Mouse (Mus musculus) hindbrain, embryonic 13.5 days (tissue): ENCODE data around the gene Nedd9. TPM values are rescaled to one million over a fixed set of nuclear protein-coding genes. Genes with fewer than 3 reads are reported as not detected.

Experiments used
- ATAC-seq: fragments of 200-750 bp; cut with Nextera tagmentation; 2 replicates; pipeline ENCODE4 v1.8.0; 2017; ENCODE audit warnings: moderate TSS enrichment; ENCODE audit not compliant: low FRiP score
- H3K27ac ChIP-seq: fragments of 300-500 bp; sonication (generic); 2 replicates; pipeline ENCODE4 v1.5.1; 2015; ENCODE audit warnings: inconsistent platforms, mild to moderate bottlenecking, moderate library complexity
- H3K27me3 ChIP-seq: fragments of 300-500 bp; sonication (generic); 2 replicates; pipeline ENCODE4 v1.6.1; 2015; ENCODE audit warnings: mild to moderate bottlenecking, inconsistent platforms
- H3K36me3 ChIP-seq: fragments of 300-500 bp; sonication (generic); 2 replicates; pipeline ENCODE4 v1.6.1; 2015; ENCODE audit warnings: mild to moderate bottlenecking, inconsistent platforms
- H3K4me1 ChIP-seq: fragments of 300-500 bp; sonication (generic); replicated peaks from 2 replicates; pipeline ENCODE4 v1.6.1; 2015; ENCODE audit warnings: inconsistent platforms
- H3K4me2 ChIP-seq: fragments of 300-500 bp; sonication (generic); 2 replicates; pipeline ENCODE4 v1.6.1; 2015; ENCODE audit warnings: inconsistent platforms, mild to moderate bottlenecking, moderate library complexity
- H3K4me3 ChIP-seq: fragments of 300-500 bp; sonication (generic); 2 replicates; pipeline ENCODE4 v1.5.1; 2015; ENCODE audit warnings: mild to moderate bottlenecking, inconsistent platforms
- H3K9ac ChIP-seq: fragments of 300-500 bp; sonication (generic); 2 replicates; pipeline ENCODE4 v1.6.1; 2015; ENCODE audit warnings: mild to moderate bottlenecking, inconsistent platforms
- H3K9me3 ChIP-seq: fragments of 300-500 bp; sonication (generic); 2 replicates; pipeline ENCODE4 v1.6.1; 2016; ENCODE audit warnings: inconsistent platforms
- WGBS: fragments of 180-500 bp; shearing (Covaris S2); methylation state at CpG from one replicate; pipeline ENCODE4 v1.1.7; 2015; 5-methylcytosine and 5-hydroxymethylcytosine counted together
- polyA plus RNA-seq: library from polyadenylated mRNA; unstranded; fragments of >200 nt; fragmentation: Nextera tagmentation; extraction: Ambion mirVana; gene quantifications from 2 replicates; pipeline ENCODE4 v1.2.1, GENCODE M21; 2015

Nedd9 gene
- polyA plus RNA-seq, 1 experiment from 2014 or later, result 13.3 TPM

GRCm38 (mm10) chr13:41390698-41391097 lies 96.5 kb downstream of the Nedd9 start:
- H3K4me3 ChIP-seq, result no peak overlapping the region
- no peaks in the 10 kb centered on the region for H3K9me3 ChIP-seq
- H3K9ac ChIP-seq, result no peak overlapping the region
- WGBS, result 93% methylated on average over 2 of the region's 2 CpGs
- no peak overlapping the region for H3K4me2 ChIP-seq
- H3K27ac ChIP-seq, result no peak overlapping the region
- H3K27me3 ChIP-seq, result no peaks in the 10 kb centered on the region
- no peaks in the 10 kb centered on the region for H3K36me3 ChIP-seq
- H3K4me1 ChIP-seq, result no peaks in the 10 kb centered on the region
- no peak for ATAC-seq

GRCm38 (mm10) chr13:41386581-41386980 lies 100.6 kb downstream of the Nedd9 start:
- H3K4me3 ChIP-seq, result no peak overlapping the region
- H3K4me2 ChIP-seq, result no peak overlapping the region
- H3K9ac ChIP-seq, result no peak overlapping the region
- no peak for ATAC-seq
- no peaks in the 10 kb centered on the region for H3K4me1 ChIP-seq
- no peaks in the 10 kb centered on the region for H3K9me3 ChIP-seq
- no peaks in the 10 kb centered on the region for H3K36me3 ChIP-seq
- no peaks in the 10 kb centered on the region for H3K27me3 ChIP-seq
- H3K27ac ChIP-seq, result no peak overlapping the region
- 66% methylated on average over 4 of the region's 4 CpGs for WGBS

GRCm38 (mm10) chr13:41384896-41385295 lies 102.3 kb downstream of the Nedd9 start:
- Histone ChIP-seq H3K9ac (no peak overlapping the region), H3K4me1 (no peaks in the 10 kb centered on the region), H3K27me3 (0 out of 2 replicates have a peak, but pooled peaks cover 2% of the 10 kb centered on the region), H3K27ac (no peak overlapping the region), H3K4me2 (no peak overlapping the region), H3K9me3 (no peaks in the 10 kb centered on the region), H3K4me3 (no peak overlapping the region), H3K36me3 (no peaks in the 10 kb centered on the region)
- ATAC-seq, result no peak
- WGBS, result 78% methylated on average over 4 of the region's 4 CpGs

DNA sequence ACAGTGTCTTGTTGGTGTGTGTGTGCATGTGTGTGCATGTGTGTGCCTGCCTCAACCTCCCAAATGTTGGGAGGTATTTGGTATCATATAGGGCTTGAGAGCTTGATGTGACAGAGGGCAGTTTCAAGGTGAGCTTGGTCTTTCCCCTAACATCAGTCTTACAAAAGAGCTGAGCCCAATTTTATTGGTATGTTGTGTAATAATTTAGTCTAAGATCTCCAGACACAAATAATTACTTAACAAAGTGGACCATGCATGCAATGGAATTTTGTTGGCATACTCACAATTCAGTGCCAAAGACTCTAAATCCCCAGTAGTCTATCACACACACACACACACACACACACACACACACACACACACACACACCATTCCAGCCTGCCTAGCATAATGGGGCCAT lies 104.5 kb downstream of the Nedd9 start:
- H3K27me3 ChIP-seq, result 0 out of 2 replicates have a peak, but pooled peaks cover 4% of the 10 kb centered on the region
- no peak overlapping the region for H3K27ac ChIP-seq
- no peak overlapping the region for H3K4me3 ChIP-seq
- peaks cover under 1% of the 10 kb centered on the region; the same call in 1 of the 2 replicates for H3K4me1 ChIP-seq
- H3K36me3 ChIP-seq, result no peaks in the 10 kb centered on the region
- no peak overlapping the region for H3K4me2 ChIP-seq
- no peak for ATAC-seq
- no peak overlapping the region for H3K9ac ChIP-seq
- H3K9me3 ChIP-seq, result no peaks in the 10 kb centered on the region

GRCm38 (mm10) chr13:41381806-41382546 lies 105.2 kb downstream of the Nedd9 start:
- H3K27me3 ChIP-seq, result 0 out of 2 replicates have a peak, but pooled peaks cover 4% of the 10 kb centered on the region
- peaks cover 7% of the 10 kb centered on the region; the same call in 1 of the 2 replicates for H3K4me1 ChIP-seq
- no peaks in the 10 kb centered on the region for H3K9me3 ChIP-seq
- no peak overlapping the region for H3K4me2 ChIP-seq
- no peak overlapping the region for H3K4me3 ChIP-seq
- H3K36me3 ChIP-seq, result no peaks in the 10 kb centered on the region
- 90% methylated on average over 5 of the region's 5 CpGs for WGBS
- ATAC-seq, result no peak
- no peak overlapping the region for H3K9ac ChIP-seq
- no peak overlapping the region for H3K27ac ChIP-seq

DNA sequence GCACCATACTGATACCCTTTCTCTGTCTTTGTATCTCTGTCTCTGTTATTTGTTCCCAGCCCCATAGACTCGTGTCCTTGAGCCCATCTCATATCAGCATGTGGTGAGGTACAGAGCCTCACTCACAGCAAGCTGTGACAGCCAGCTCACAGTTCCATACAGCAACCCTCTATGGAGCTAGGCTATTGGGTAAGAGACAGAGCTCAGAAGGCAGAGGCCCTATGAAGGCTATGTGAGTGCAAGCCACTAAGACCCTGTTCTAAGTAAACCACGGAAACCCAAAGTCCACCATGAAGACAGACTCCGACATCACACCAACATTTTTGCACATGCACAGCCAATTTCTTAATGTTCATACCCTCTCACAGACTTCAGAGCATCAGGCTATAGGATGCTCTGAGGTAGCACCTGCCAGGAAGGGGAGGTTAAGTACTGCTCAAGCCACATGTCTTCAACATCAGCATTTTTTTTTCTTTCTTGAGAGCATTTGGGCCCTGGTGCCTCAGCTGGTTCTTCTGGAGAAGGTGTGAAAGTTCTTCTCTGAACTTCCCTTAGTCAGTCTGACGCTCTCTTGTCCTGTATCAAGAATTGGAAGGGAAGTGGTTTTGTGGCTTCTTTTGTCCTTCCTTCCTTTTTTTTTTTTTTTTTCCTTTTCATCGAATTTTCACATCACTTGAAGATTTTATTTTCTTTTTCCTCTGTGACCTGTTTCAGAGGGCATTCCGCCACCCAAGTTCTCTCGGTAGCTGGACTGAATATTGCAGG lies 105.9 kb downstream of the Nedd9 start:
- Histone ChIP-seq H3K9me3 (no peaks in the 10 kb centered on the region), H3K4me1 (peaks cover 7% of the 10 kb centered on the region; the same call in 1 of the 2 replicates), H3K4me3 (no peak overlapping the region), H3K36me3 (no peaks in the 10 kb centered on the region), H3K4me2 (no peak overlapping the region), H3K27me3 (0 out of 2 replicates have a peak, but pooled peaks cover 4% of the 10 kb centered on the region), H3K27ac (no peak overlapping the region), H3K9ac (no peak overlapping the region)
- no peak for ATAC-seq
- 79% methylated on average over 7 of the region's 7 CpGs for WGBS

GRCm38 (mm10) chr13:41379951-41380465 lies 107.2 kb downstream of the Nedd9 start:
- no peak overlapping the region for H3K9ac ChIP-seq
- H3K9me3 ChIP-seq, result no peaks in the 10 kb centered on the region
- ATAC-seq, result no peak
- H3K4me1 ChIP-seq, result peaks cover 11% of the 10 kb centered on the region; the same call in 1 of the 2 replicates
- H3K27ac ChIP-seq, result no peak overlapping the region
- H3K4me3 ChIP-seq, result no peak overlapping the region
- H3K36me3 ChIP-seq, result no peaks in the 10 kb centered on the region
- 87% methylated on average over 4 of the region's 4 CpGs for WGBS
- no peak overlapping the region for H3K4me2 ChIP-seq
- 0 out of 2 replicates have a peak, but pooled peaks cover 4% of the 10 kb centered on the region for H3K27me3 ChIP-seq

GRCm38 (mm10) chr13:41378462-41378861 lies 108.7 kb downstream of the Nedd9 start:
- no peak overlapping the region for H3K9ac ChIP-seq
- WGBS, result 51% methylated on average over 5 of the region's 5 CpGs
- H3K27ac ChIP-seq, result no peak overlapping the region
- peaks cover 11% of the 10 kb centered on the region; the same call in 1 of the 2 replicates for H3K4me1 ChIP-seq
- H3K36me3 ChIP-seq, result no peaks in the 10 kb centered on the region
- no peak overlapping the region for H3K4me3 ChIP-seq
- no peak for ATAC-seq
- H3K9me3 ChIP-seq, result no peaks in the 10 kb centered on the region
- 0 out of 2 replicates have a peak, but pooled peaks cover 4% of the 10 kb centered on the region for H3K27me3 ChIP-seq
- no peak overlapping the region for H3K4me2 ChIP-seq

DNA sequence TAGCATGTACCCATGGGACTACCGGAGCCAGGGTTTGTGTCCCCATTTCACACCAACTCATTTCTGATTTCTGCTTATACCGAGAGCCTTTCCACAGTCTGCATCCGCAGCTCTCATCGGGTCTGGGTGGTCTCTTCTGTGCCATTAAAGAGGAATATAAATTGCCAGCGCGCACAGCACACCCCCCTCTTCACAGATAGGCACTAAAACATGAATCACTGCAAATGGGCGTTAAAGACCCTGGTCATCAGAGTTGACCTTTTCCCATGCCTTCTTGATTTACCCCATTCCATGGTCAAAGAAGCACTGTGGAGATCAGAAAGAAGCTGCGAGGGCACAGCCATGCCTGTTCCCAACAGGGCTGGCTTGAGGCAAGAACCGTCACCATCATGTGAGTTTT lies 109.3 kb downstream of the Nedd9 start:
- Histone ChIP-seq H3K9ac (no peak overlapping the region), H3K4me2 (no peak overlapping the region), H3K27ac (no peak overlapping the region), H3K9me3 (no peaks in the 10 kb centered on the region), H3K4me1 (peaks cover 11% of the 10 kb centered on the region; the same call in 1 of the 2 replicates), H3K4me3 (no peak overlapping the region), H3K27me3 (0 out of 2 replicates have a peak, but pooled peaks cover 4% of the 10 kb centered on the region), H3K36me3 (no peaks in the 10 kb centered on the region)
- no peak for ATAC-seq
- WGBS, result 52% methylated on average over 9 of the region's 9 CpGs

GRCm38 (mm10) chr13:41377011-41377431 lies 110.1 kb downstream of the Nedd9 start:
- 30% methylated on average over 2 of the region's 2 CpGs for WGBS
- H3K9ac ChIP-seq, result no peak overlapping the region
- no peak overlapping the region for H3K4me3 ChIP-seq
- no peaks in the 10 kb centered on the region for H3K36me3 ChIP-seq
- ATAC-seq, result no peak
- H3K27me3 ChIP-seq, result 0 out of 2 replicates have a peak, but pooled peaks cover 4% of the 10 kb centered on the region
- no peaks in the 10 kb centered on the region for H3K9me3 ChIP-seq
- no peak overlapping the region for H3K27ac ChIP-seq
- H3K4me2 ChIP-seq, result no peak overlapping the region
- H3K4me1 ChIP-seq, result peaks cover 11% of the 10 kb centered on the region; the same call in 1 of the 2 replicates

DNA sequence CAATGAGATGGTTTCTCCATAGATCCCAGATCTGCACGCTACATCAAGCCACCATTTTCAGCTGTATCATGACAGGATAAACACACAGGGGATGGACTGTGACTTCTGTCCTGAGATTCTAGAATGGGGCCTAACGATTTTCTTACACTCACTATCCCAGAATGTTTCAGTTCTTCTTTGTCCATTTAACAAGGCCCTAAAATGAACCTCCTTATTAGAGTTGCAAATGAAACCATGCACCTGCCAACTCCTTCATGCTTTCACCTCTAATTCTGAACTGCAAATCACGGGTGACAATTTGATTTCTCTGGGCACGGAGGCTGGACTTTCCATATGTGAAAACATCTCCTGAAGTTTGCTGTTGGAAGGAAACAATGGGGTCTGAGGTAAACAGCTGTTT lies 111.1 kb downstream of the Nedd9 start:
- H3K4me2 ChIP-seq, result no peak overlapping the region
- no peak overlapping the region for H3K4me3 ChIP-seq
- no peak overlapping the region for H3K27ac ChIP-seq
- 0 out of 2 replicates have a peak, but pooled peaks cover 4% of the 10 kb centered on the region for H3K27me3 ChIP-seq
- WGBS, result 56% methylated on average over 4 of the region's 4 CpGs
- no peaks in the 10 kb centered on the region for H3K36me3 ChIP-seq
- peaks cover 11% of the 10 kb centered on the region; the same call in 1 of the 2 replicates for H3K4me1 ChIP-seq
- no peaks in the 10 kb centered on the region for H3K9me3 ChIP-seq
- ATAC-seq, result no peak
- H3K9ac ChIP-seq, result no peak overlapping the region

DNA sequence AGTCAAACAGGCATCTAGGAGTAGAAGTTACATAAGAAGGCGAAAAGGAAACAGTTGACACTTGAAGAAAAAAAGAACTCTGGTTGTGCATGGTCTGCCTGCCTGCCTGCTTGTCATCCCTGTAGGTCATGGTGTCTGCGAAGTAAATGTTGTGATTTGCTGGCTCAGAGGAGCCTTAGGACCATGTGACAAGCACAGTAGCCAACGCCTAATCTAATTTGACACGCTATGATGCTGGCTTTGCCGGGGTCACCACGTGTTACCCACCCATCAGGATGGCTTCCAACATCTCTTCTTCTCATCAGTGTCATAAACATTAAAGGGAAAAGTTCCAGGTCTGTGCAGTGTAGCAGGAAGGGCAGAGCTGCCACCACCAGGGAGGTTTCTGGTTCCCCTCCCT lies 111.5 kb downstream of the Nedd9 start:
- no peak overlapping the region for H3K9ac ChIP-seq
- 45% methylated on average over 6 of the region's 6 CpGs for WGBS
- ATAC-seq, result no peak

More for the DNA sequence above, 111.5 kb downstream of the Nedd9 start:
- H3K4me1 ChIP-seq, result peaks cover 11% of the 10 kb centered on the region; the same call in 1 of the 2 replicates
- H3K36me3 ChIP-seq, result no peaks in the 10 kb centered on the region
- H3K4me3 ChIP-seq, result no peak overlapping the region
- no peak overlapping the region for H3K4me2 ChIP-seq
- no peaks in the 10 kb centered on the region for H3K9me3 ChIP-seq
- H3K27ac ChIP-seq, result no peak overlapping the region
- 0 out of 2 replicates have a peak, but pooled peaks cover 4% of the 10 kb centered on the region for H3K27me3 ChIP-seq
